Mouse (Mus musculus) liver, postnatal 0 days (tissue): ENCODE measurements around the gene Fkbp15.

Experiments
- CTCF ChIP-seq: sonication (generic); IDR thresholded peaks from 2 replicates; pipeline ENCODE4 v1.5.1; 2016; ENCODE audit warnings: antibody characterized with exemption, low read depth
- EP300 ChIP-seq: IDR thresholded peaks from 2 replicates; pipeline ENCODE4 v1.6.1; 2016; ENCODE audit warnings: antibody characterized with exemption, low read depth, mild to moderate bottlenecking

- TF ChIP-seq CTCF, result no peak
- TF ChIP-seq EP300, result no peak
These were observed 53.5 kb downstream of the Fkbp15 start for GRCm38 (mm10) chr4:62306840-62307239.
